Mouse (Mus musculus) left cerebral cortex, postnatal 10 days (tissue): ENCODE measurements around the gene Pde8a. TPM values are rescaled to one million over a fixed set of nuclear protein-coding genes. Genes with fewer than 3 reads are reported as not detected.
"Not testable (repeated sequence)": the region's sequence is repeated elsewhere in the genome, so short reads cannot be mapped to it uniquely, and the experiment has no call there.

Experiments used
- DNase-seq, 2 experiments: peaks; one replicate each; pipeline ENCODE4 v3.0.0; 2021 to 2022; ENCODE audit warnings: low spot score in 2 of 2, mixed read lengths in 1 of 2; ENCODE audit errors: extremely low spot score in 1 of 2
- intact Hi-C: fragments of 180-260 bp; cut with DNase I; formaldehyde crosslinking; loops from one replicate; pipeline ENCODE4 v1.15.1; 2025
- total RNA-seq, 2 experiments: library from RNA; stranded (reverse); gene quantifications; 2 replicates each; pipeline ENCODE4 v1.2.3; 2021

Gene Pde8a
- total RNA-seq = 1 to 10 TPM; 3.2 to 3.6 TPM

- peak in 1 of 2 experiments; percentile 69 for DNase-seq
- intact Hi-C loops = loop anchor here (5.0 kb wide), 1 partner anchor 124 kb away; no protein-coding TSS in a partner anchor
These were observed at the start of gene Pde8a for GRCm38 (mm10) chr7:81213347-81214152. TSS of gene Pde8a (plus strand) at chr7:81213596.

GRCm38 (mm10) chr7:81164411-81164810 lies 49.0 kb upstream of the Pde8a start:
- DNase-seq = no peak
- intact Hi-C loops = loop anchor here (2.0 kb wide), 1 partner anchor 174 kb away; no protein-coding TSS in a partner anchor

DNA sequence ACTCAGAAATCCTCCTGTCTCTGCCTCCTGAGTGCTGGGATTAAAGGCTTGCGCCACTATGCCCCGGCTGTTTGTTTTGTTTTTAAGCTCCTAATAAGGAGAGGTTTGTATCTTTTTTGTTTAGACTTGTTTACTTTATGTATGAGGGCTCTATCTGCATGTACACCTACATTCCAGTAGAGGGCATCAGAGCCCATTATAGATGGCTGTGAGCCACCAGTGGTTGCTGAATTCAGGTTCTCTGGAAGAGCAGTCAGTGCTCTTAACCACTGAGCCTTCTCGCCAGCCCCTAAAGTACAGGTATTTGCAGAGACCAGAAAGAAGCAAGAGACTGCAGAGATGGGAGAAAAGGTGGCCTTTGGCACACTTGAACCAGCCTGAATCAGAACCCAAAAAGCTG lies 46.3 kb upstream of the Pde8a start:
- DNase-seq = peak in 1 of 2 experiments; percentile 27
- intact Hi-C loops = loop anchor here (5.0 kb wide), 1 partner anchor 155 kb away; no protein-coding TSS in a partner anchor

DNA sequence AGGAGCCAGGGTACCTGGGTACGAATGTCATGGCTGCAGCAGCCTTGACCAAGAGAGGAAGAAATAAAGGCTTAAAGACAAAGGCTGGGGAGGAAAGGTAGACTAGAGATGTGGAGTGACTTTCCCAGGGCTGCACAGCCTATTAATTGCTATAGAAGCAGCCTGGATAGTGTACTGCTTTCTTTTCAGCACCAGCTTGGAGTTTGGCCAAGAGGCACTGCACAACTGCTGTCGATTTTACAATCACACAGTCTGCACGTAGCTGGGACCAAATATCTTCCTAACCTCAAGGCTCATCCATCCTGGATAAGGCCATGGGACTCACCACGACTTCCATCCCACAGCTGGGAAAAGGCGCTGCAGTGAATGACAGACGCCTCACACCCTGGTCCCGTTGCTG lies 44.0 kb upstream of the Pde8a start:
- DNase-seq = no peak
- intact Hi-C loops = loop anchor here (5.0 kb wide), 1 partner anchor 153 kb away; no protein-coding TSS in a partner anchor

DNA sequence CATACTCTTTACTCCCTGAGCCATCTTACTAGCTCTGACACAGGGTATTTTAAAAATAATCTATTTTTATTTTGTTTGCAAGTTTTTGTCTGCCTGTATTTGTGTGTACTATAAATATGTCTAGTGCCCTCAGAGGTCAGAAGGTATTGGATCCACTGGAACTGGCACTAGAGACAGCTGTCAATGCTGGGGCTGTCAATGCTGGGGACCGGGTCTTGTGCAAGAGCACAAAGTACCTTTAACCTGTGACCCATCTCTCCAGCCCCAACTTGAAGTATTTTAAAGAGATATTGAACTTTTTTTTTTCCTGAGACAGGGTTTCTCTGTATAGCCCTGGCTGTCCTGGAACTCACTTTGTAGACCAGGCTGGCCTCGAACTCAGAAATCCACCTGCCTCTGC lies 39.5 kb upstream of the Pde8a start:
- DNase-seq = no peak
- intact Hi-C loops = no loop called here

DNA sequence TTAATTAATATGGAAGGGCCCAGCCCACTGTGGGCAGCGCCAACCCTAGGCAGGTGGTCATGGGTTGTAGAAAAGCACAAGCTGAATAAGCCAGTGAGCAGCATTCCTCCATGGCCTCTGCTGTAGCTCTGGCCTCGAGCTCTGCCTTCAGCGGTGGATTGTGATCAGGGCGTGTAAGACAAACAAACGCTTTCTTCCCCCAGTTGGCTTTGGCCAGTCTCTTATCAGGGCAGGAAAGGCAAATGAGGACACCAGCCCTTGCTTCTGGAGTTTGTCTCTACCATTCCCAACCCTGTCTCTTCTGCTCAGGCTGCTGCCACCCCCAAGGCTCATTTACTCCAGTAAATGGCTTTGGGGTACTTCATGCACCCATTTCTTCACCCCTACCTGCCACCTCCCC lies 38.7 kb upstream of the Pde8a start:
- intact Hi-C loops = no loop called here
- DNase-seq = no peak

GRCm38 (mm10) chr7:81176187-81176769 lies 37.1 kb upstream of the Pde8a start:
- intact Hi-C loops = no loop called here
- no peak for DNase-seq

GRCm38 (mm10) chr7:81179494-81179893 lies 33.9 kb upstream of the Pde8a start:
- no peak for DNase-seq
- intact Hi-C loops = no loop called here

DNA sequence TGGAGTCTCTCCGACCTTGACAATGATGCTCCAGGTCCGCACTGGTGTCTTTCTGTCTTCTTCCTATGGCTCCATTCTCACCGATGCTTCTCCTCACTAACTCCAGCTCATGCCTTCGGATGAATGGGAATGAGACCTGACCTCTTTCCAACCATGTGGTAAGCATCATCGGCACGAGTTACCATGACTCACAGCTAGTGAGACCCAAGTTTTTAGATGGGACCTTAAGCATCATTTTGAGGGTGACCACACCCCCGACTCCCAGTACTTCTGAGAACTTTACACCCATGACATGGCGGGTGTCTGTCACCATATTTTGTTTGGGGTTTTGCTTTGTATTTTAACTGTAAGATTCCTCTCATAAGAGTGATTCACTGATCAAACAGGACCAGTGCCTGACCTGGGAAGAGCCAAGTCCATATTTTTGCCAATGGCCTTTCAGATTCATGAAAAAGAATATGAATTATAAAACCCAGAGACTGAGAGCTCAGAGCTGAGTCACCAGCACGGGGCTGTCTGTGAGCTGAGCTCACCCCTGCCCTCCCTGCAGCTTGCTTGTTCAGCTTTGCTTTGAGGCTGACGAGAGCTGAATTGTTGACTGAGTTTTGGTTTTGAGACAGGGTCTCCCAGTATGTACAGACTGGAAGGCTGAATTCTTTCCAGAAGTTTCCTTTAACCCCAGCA lies 30.8 kb upstream of the Pde8a start:
- intact Hi-C loops = no loop called here
- DNase-seq = no peak

- intact Hi-C loops = no loop called here
- no peak for DNase-seq
These were observed 30.2 kb upstream of the Pde8a start for GRCm38 (mm10) chr7:81183181-81183580.

- DNase-seq = no peak
- intact Hi-C loops = no loop called here
These were observed 29.3 kb upstream of the Pde8a start for GRCm38 (mm10) chr7:81184136-81184535.

- intact Hi-C loops = no loop called here
- DNase-seq = no peak
These were observed 28.7 kb upstream of the Pde8a start for GRCm38 (mm10) chr7:81184651-81185050.

GRCm38 (mm10) chr7:81186036-81186435 lies 27.4 kb upstream of the Pde8a start:
- intact Hi-C loops, DNase-seq: not testable (repeated sequence)

DNA sequence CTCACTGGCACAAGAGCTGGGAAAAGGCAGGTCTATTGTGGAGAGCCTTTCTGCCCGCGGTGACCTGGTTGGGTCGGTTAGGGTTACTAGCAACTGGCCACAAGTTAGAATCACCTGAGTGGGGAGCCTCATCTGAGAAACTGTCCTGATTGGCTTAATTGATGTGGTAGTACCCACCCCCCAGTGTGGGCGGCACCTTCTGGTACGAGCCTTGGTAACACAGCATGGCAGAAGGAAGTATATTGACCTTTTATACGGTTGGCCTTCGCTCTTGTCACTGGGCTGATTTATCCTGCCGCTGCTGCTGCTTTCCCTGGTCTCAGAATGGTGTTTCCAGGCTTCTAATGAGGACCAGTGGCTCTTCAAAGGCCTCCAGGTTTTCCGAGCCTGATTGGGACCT lies 24.2 kb upstream of the Pde8a start:
- intact Hi-C loops = no loop called here
- no peak for DNase-seq

DNA sequence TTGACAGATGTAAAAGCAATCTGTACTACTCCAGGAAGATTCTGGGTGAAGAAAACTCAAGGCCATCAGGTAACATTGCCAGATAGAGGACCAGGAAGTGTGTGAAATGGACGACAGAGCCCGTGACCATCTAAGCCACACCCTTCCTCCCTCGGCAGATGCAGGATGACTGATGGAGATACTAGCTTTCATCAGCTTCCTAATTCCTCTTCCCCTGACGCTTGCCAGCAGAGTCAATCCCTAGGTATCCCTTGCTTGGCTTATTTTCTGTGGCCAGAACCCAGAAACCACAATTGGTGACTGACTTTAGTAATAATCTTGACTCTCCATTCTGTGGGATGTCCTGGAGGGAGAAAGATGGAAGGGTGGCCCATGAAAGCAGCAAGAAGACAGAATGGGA lies 17.9 kb upstream of the Pde8a start:
- intact Hi-C loops = no loop called here
- no peak for DNase-seq

DNA sequence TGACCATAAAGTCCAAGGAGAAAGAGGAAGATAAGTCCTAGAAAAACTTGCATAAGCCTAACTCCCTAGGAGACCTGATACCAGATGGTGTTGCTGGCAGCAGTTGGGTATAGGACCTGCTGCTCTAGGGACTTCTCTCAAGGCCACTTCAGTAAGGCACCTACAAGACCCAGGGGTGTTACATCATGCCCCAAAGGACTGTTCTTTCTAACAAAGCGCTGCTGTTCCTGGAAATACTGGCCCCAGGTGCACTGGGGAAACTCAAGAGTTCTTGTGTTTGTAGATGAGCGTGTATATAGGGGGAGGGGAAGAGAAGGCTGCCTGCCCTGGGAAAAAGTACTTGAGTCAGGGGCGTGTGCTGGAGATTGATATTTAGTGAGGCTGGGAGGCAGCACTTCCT lies 16.6 kb upstream of the Pde8a start:
- intact Hi-C loops = no loop called here
- no peak for DNase-seq

GRCm38 (mm10) chr7:81198538-81198937 lies 14.9 kb upstream of the Pde8a start:
- intact Hi-C loops = no loop called here
- DNase-seq = no peak

- DNase-seq = no peak
- intact Hi-C loops = no loop called here
These were observed 14.3 kb upstream of the Pde8a start for GRCm38 (mm10) chr7:81199109-81199508.

DNA sequence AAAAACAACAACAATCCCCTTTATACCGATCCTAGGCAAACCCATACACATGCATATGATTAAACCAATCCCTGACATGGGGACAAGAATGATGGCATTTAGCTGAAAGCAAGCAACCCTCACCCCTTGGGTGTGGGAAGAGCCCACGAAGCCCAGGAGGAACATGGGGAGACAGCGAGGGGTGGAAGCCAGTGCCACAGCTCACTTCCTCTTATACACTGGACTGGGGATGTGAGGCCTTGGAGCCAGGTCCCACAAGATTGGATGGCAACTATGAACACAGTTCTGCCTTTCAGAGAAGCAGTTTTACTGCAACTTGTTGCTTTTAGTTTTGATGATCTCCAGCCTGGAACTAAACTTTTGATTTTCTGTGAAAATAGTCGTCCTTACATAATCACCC lies 13.6 kb upstream of the Pde8a start:
- intact Hi-C loops = no loop called here
- DNase-seq = no peak

- intact Hi-C loops = no loop called here
These were observed 11.0 kb upstream of the Pde8a start for GRCm38 (mm10) chr7:81202389-81202788.

More at GRCm38 (mm10) chr7:81202389-81202788, 11.0 kb upstream of the Pde8a start:
- no peak for DNase-seq
